Mouse (Mus musculus) gastrocnemius, adult 8-10 months (tissue): ENCODE data around the gene Plcg1. TPM values are rescaled to one million over a fixed set of nuclear protein-coding genes. Genes with fewer than 3 reads are reported as not detected.

ENCODE experiments used
- DNase-seq, 2 experiments: peaks; one replicate each; pipeline ENCODE4 v3.0.0; 2022; ENCODE audit warnings: low spot score in 2 of 2
- total RNA-seq, 4 experiments: library from RNA; stranded (reverse); gene quantifications; 2 replicates each; pipeline ENCODE4 v1.2.4; 2022

Gene Plcg1
- total RNA-seq, 4 experiments from 2014 or later, result 16.4 to 24.8 (median 19.4) TPM

GRCm38 (mm10) chr2:160768997-160769396, 37.9 kb downstream of the Plcg1 start:
- DNase-seq, result peak in 1 of 2 experiments; percentile 2

GRCm38 (mm10) chr2:160770409-160770808, 39.3 kb downstream of the Plcg1 start:
- peak in 1 of 2 experiments; percentile 2 for DNase-seq

GRCm38 (mm10) chr2:160770871-160771270, 39.8 kb downstream of the Plcg1 start:
- peak in 1 of 2 experiments; percentile 1 for DNase-seq

- DNase-seq, result peak in 1 of 2 experiments; percentile 2
These were observed 40.5 kb downstream of the Plcg1 start for GRCm38 (mm10) chr2:160771325-160772276.

- no peak for DNase-seq
These were observed 46.9 kb downstream of the Plcg1 start for GRCm38 (mm10) chr2:160778034-160778433.

GRCm38 (mm10) chr2:160780154-160780833, 49.2 kb downstream of the Plcg1 start:
- no peak for DNase-seq

GRCm38 (mm10) chr2:160780834-160781219, 49.7 kb downstream of the Plcg1 start:
- DNase-seq, result no peak

GRCm38 (mm10) chr2:160786333-160786732, 55.2 kb downstream of the Plcg1 start:
- no peak for DNase-seq

GRCm38 (mm10) chr2:160789046-160789445, 57.9 kb downstream of the Plcg1 start:
- no peak for DNase-seq

GRCm38 (mm10) chr2:160789741-160790140, 58.6 kb downstream of the Plcg1 start:
- no peak for DNase-seq

GRCm38 (mm10) chr2:160793117-160793516, 62.0 kb downstream of the Plcg1 start:
- DNase-seq, result no peak

- DNase-seq, result peak; percentile 59 to 64
These were observed 65.9 kb downstream of the Plcg1 start for GRCm38 (mm10) chr2:160796973-160797372.

- no peak for DNase-seq
These were observed 67.1 kb downstream of the Plcg1 start for GRCm38 (mm10) chr2:160798206-160798605.

- no peak for DNase-seq
These were observed 69.9 kb downstream of the Plcg1 start for GRCm38 (mm10) chr2:160800967-160801366.

- no peak for DNase-seq
These were observed 71.2 kb downstream of the Plcg1 start for GRCm38 (mm10) chr2:160802326-160802725.

GRCm38 (mm10) chr2:160804794-160805527, 73.9 kb downstream of the Plcg1 start:
- no peak for DNase-seq

- DNase-seq, result peak in 1 of 2 experiments; percentile 45
These were observed 75.0 kb downstream of the Plcg1 start for GRCm38 (mm10) chr2:160806091-160806521.

- DNase-seq, result no peak
These were observed 79.3 kb downstream of the Plcg1 start for GRCm38 (mm10) chr2:160810376-160810775.

GRCm38 (mm10) chr2:160810802-160811201, 79.7 kb downstream of the Plcg1 start:
- DNase-seq, result no peak
